Mouse (Mus musculus): ENCODE measurements at regions not wholly inside any gene's neighbourhood (a gene's known extent, or its start where the extent isn't known, plus 50 kb on each side); places are given as distances from the start of the nearest gene placed in this dataset.

- DNase-seq (ENCODE audit: extremely low spot score, low spot score): no peak
These were observed 197.6 kb upstream of the Tent5a start for GRCm38 (mm10) chr9:85524733-85525132.

DNA sequence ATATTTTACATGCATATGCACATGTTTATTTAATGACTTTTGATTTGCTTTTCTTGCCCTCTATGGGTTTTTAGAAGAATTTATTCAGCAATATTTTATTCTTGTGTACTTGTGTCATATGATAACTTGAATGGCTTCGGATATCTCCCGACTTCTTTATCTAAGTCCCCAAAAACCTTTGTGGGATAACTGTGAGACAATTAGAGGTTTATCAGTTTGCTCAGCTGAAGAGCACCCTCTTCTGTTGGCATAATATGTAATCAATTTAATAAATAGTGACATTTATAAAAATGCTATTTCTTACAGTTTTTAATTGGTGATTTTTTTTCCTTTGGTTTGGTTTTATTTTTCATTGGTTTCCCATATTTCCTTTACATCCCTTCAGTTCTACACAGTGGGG lies 194.2 kb upstream of the Tent5a start:
- DNase-seq (ENCODE audit: extremely low spot score, low spot score): no peak

- DNase-seq (ENCODE audit: extremely low spot score, low spot score): no peak
These were observed 193.8 kb upstream of the Tent5a start for GRCm38 (mm10) chr9:85520941-85521340.

DNA sequence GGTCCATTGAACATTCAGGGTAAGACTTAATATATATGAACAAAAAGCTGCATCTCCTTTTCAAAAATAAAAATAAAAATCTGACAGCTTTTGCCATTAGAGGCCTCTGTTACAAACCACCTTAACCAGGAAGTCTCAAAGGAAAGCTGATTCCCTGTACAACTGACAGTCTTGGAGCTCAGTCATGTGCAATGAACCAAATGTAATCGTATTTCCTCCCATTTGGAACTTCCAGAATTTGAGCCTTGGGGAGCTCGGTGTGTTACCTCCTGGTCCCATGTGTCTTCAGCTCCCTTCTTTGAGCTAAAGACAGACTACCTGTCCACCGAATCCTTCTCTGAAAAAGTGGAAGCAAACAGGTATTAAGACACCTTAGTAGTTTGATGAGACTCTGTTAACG lies 171.9 kb upstream of the Tent5a start:
- no peak for DNase-seq (ENCODE audit: extremely low spot score, low spot score)

GRCm38 (mm10) chr9:85497348-85497747 lies 170.2 kb upstream of the Tent5a start:
- no peak for DNase-seq (ENCODE audit: extremely low spot score, low spot score)

DNA sequence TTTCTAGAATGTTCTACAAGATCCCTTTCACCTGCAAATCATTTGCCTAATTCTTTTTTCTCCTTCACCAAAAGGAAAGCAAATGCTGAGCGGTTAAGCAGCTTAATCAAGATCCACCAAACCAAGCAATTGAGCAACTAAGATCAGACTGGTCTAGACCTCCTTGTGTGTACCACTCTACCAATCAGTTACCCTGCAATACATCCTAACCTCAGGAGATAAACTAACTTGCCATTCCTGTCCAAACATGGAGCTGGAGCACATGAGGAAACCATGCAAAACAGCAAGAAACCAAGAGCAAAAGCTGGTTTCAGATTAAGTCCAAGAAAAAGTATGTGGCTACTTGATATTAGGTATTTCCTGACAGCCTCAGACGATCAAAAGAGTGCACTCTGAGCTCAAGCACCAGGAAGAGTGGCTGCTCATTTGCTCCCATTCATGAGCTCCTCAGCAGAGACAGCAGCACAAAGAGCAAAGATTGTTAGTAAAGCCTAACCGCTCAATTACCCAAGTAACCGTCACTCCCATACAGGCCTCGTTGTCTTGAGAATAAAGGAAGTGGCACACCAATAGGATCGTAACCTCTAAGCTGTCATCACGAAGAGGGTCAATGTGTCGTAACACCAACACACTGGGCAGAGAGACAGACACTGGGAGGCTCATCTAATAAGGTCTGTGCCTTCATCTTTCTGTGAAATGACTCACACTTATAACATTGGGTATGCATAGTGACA lies 169.5 kb upstream of the Tent5a start:
- no peak for DNase-seq (ENCODE audit: extremely low spot score, low spot score)

GRCm38 (mm10) chr9:85495056-85495455 lies 167.9 kb upstream of the Tent5a start:
- DNase-seq (ENCODE audit: extremely low spot score, low spot score): no peak

DNA sequence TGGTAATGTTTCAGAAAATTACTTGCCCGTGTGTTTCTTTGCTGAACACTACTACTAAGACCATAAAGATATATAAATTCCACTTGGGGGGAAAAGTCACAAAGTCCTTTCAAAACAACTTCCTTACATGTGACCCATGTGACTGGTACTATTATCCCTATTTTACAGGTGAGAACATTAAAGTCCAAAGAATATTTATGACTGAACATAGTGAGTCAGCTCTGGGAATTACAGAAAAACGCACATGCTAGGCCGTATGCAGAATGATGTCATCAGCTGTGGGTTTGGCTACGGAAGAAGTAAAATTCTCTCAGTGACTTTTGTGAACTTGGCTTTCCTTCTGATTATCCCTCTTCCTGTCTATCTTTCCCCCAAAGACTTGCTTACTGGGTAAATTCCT lies 166.6 kb upstream of the Tent5a start:
- no peak for DNase-seq (ENCODE audit: extremely low spot score, low spot score)

DNA sequence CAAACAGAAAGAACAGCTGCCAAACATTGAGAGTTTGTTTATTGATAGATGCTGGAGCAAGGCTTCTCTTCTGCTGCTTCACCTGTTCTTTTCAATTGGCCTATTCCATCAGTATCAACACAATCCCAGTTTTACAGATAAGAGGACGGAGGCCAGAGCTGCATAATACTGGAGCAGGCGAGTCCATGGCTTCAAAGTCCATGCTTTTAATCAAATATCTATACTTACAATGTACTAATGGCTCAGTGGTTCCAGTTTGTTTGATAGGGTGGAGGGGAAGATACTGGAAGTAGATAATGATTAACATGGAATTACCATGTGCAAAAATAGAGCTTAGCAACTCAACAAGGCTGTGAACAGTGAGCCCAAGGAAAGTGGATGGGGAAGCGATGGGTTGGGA lies 163.2 kb upstream of the Tent5a start:
- no peak for DNase-seq (ENCODE audit: extremely low spot score, low spot score)

GRCm38 (mm10) chr9:85487915-85488314 lies 160.8 kb upstream of the Tent5a start:
- no peak for DNase-seq (ENCODE audit: extremely low spot score, low spot score)

- no peak for DNase-seq (ENCODE audit: extremely low spot score, low spot score)
These were observed 160.0 kb upstream of the Tent5a start for GRCm38 (mm10) chr9:85487052-85487668.

DNA sequence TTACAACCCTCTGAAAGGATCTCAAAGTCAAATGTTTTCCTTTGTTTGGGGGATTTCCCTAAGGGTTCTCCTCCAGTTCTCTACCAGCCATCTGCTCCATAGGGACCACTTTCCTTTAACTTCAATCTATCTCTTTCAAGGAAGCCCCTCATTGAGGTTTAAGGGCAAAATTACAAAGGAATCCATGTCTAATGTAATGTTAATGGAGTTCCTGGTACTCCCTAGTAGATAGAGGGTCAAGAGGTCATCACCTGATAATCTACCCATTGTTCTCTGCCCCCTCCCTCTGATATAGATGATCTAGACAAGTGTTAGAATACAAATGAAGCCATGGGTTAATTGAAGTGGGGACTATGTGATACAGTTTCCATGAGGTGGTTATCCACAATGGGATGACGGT lies 158.6 kb upstream of the Tent5a start:
- DNase-seq (ENCODE audit: extremely low spot score, low spot score): no peak

DNA sequence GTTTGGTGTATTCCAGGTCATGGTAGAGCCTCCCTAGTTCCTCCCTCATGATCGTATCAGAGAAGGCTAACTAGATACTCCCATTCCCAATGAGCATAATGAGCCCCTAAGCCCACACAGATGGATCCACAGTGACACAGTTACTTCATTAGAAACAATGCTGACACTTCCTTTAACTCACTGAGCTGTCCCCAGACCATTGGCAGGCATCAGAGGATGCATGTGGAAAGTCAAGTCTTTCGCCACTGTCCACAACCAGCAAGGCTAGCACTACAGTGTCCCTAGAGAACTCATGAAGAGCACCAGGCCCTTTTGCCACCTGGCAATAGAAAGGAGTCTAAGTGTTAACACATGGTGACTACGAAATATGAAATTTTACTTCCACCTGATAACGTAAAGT lies 156.1 kb upstream of the Tent5a start:
- DNase-seq (ENCODE audit: extremely low spot score, low spot score): no peak

GRCm38 (mm10) chr9:85480566-85480965 lies 153.4 kb upstream of the Tent5a start:
- no peak for DNase-seq (ENCODE audit: extremely low spot score, low spot score)

GRCm38 (mm10) chr9:85475214-85475613 lies 148.1 kb upstream of the Tent5a start:
- no peak for DNase-seq (ENCODE audit: extremely low spot score, low spot score)

- no peak for DNase-seq (ENCODE audit: extremely low spot score, low spot score)
These were observed 143.2 kb upstream of the Tent5a start for GRCm38 (mm10) chr9:85470264-85470821.

- no peak for DNase-seq (ENCODE audit: extremely low spot score, low spot score)
These were observed 142.1 kb upstream of the Tent5a start for GRCm38 (mm10) chr9:85469288-85469687.

- no peak for DNase-seq (ENCODE audit: extremely low spot score, low spot score)
These were observed 139.5 kb upstream of the Tent5a start for GRCm38 (mm10) chr9:85466671-85467070.

DNA sequence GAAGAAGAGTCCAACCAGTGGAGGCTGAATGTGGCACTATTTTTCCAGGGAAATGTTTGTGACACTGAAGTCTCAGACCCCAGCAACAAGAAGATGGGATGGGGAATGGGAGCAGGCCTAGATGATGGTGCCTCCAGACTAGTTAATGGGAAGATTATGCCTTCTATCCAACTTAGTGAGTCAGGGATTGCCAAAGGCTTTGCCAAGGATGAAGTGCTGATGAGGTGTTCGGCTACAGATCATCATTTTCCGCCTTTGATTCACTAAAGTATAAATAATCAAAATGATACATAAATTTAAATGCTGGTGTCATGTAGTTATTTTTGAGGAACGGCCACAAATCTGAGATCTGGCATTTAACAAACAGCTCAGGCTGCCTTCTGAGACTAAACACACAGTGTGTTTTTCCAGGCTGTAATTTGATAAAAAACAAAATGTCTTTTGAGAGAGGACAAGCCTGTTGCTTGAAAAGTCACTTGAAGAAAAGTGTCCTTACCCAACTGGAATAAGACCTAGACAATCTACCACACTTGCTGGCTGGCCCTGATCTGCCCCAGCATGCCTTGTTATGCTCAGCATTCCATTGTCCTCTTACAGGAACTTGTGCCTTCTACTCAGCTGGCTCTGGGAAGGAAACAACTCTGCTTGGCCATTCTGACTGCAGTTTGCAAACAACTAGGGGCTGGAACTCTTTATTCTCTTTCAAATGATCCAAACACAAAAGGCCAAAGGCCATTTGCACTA lies 132.1 kb upstream of the Tent5a start:
- no peak for DNase-seq (ENCODE audit: extremely low spot score, low spot score)

DNA sequence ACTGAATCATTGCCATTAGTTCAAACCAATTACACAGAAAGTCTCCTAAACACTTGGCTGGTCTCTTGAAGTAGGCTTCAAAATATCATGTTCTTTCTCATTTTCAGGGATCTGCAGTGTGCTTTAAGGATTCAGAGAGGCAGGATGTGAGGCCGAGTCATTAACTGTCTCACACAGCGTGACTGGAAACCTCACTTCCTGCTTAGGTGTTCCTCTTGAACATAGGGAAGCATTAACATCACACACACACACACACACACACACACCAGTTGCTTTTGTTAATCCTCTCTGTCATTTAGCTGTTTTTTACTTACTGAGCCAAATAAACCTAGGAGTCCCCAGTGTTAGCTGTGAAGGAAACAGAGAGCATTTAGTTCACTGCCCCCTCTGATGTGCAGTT lies 131.2 kb upstream of the Tent5a start:
- DNase-seq (ENCODE audit: extremely low spot score, low spot score): no peak

- no peak for DNase-seq (ENCODE audit: extremely low spot score, low spot score)
These were observed 130.3 kb upstream of the Tent5a start for GRCm38 (mm10) chr9:85457400-85457799.

DNA sequence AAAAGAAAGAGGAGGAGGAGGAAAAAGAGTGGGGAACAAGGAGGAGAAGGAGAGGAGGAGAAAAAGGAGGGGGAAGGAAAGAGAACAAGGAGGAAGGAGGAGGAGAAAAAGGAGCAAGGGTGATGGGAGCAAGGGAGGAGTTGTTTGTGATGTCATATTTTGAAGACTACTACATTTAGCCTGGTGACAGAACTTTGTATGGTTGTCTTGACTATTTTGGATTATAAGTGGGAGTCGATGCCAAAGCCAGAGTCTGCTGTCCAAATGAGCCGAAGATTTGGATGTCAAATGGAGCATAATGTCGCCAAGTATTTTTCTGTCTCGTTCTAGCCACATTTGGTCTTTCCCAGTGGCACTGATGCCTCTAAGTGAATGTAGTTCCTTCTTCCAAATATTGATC lies 128.2 kb upstream of the Tent5a start:
- DNase-seq (ENCODE audit: extremely low spot score, low spot score): no peak
